Mouse (Mus musculus) heart, embryonic 11.5 days (tissue): Measurements from ENCODE around the gene Hormad2. TPM values are rescaled to one million over a fixed set of nuclear protein-coding genes. Genes with fewer than 3 reads are reported as not detected.

Experiments
- ATAC-seq: fragments of 200-750 bp; cut with Nextera tagmentation; replicated peaks from 2 replicates; pipeline ENCODE4 v1.8.0; 2017; ENCODE audit warnings: moderate library complexity; ENCODE audit not compliant: insufficient number of reproducible peaks, low FRiP score, low TSS enrichment
- H3K27ac ChIP-seq: fragments of 300-500 bp; sonication (generic); 2 replicates; pipeline ENCODE4 v1.5.1; 2014; ENCODE audit warnings: mild to moderate bottlenecking, low read depth, low read length
- H3K27me3 ChIP-seq: fragments of 300-500 bp; sonication (generic); 2 replicates; pipeline ENCODE4 v1.6.1; 2014; ENCODE audit warnings: mild to moderate bottlenecking, low read length, mixed read lengths; ENCODE audit not compliant: control insufficient read depth, insufficient read depth
- H3K36me3 ChIP-seq: fragments of 300-500 bp; sonication (generic); 2 replicates; pipeline ENCODE4 v1.6.1; 2014; ENCODE audit warnings: mild to moderate bottlenecking, low read length, moderate library complexity, mixed read lengths; ENCODE audit not compliant: control insufficient read depth, insufficient read depth
- H3K4me1 ChIP-seq: fragments of 300-500 bp; sonication (generic); 2 replicates; pipeline ENCODE4 v1.6.1; 2014; ENCODE audit warnings: low read length; ENCODE audit not compliant: control insufficient read depth, insufficient read depth
- H3K4me2 ChIP-seq: fragments of 300-500 bp; sonication (generic); 2 replicates; pipeline ENCODE4 v1.6.1; 2014; ENCODE audit warnings: mild to moderate bottlenecking, moderate library complexity
- H3K4me3 ChIP-seq: fragments of 300-500 bp; sonication (generic); 2 replicates; pipeline ENCODE4 v1.5.1; 2014; ENCODE audit warnings: low read depth, low read length
- H3K9ac ChIP-seq: fragments of 300-500 bp; sonication (generic); 2 replicates; pipeline ENCODE4 v1.6.1; 2014; ENCODE audit warnings: mild to moderate bottlenecking, low read depth, low read length, moderate library complexity
- H3K9me3 ChIP-seq: fragments of 300-500 bp; sonication (generic); replicated peaks from 2 replicates; pipeline ENCODE4 v1.6.1; 2016; ENCODE audit warnings: low read length; ENCODE audit not compliant: control insufficient read depth
- WGBS: fragments of 180-500 bp; shearing (Covaris S2); extraction: QIAGEN DNeasy Blood & Tissue Kit; methylation state at CpG from one replicate; pipeline ENCODE4 v1.1.7; 2014; ENCODE audit not compliant: insufficient replicate concordance; 5-methylcytosine and 5-hydroxymethylcytosine counted together
- polyA plus RNA-seq: library from polyadenylated mRNA; unstranded; fragments of >200 nt; fragmentation: Nextera tagmentation; extraction: Ambion mirVana; gene quantifications from 2 replicates; pipeline ENCODE4 v1.2.1, GENCODE M21; 2014

Hormad2 gene
- polyA plus RNA-seq, 1 experiment from 2014 or later = 0.82 TPM

- no peak for ATAC-seq
- no peak overlapping the region for H3K4me3 ChIP-seq
- no peak overlapping the region for H3K27ac ChIP-seq
- WGBS = 64% methylated on average over 11 of the region's 11 CpGs
- no peak overlapping the region for H3K9ac ChIP-seq
- H3K4me2 ChIP-seq = no peak overlapping the region
- no peaks in the 10 kb centered on the region for H3K27me3 ChIP-seq
- no peaks in the 10 kb centered on the region for H3K36me3 ChIP-seq
- no peaks in the 10 kb centered on the region for H3K4me1 ChIP-seq
- no peaks in the 10 kb centered on the region for H3K9me3 ChIP-seq
Measured at GRCm38 (mm10) chr11:4323481-4323880, 117.4 kb downstream of the Hormad2 start.

- no peaks in the 10 kb centered on the region for H3K4me1 ChIP-seq
- no peak for ATAC-seq
- no peaks in the 10 kb centered on the region for H3K36me3 ChIP-seq
- H3K4me3 ChIP-seq = no peak overlapping the region
- no peaks in the 10 kb centered on the region for H3K27me3 ChIP-seq
- WGBS = 78% methylated on average over 6 of the region's 6 CpGs
- H3K9me3 ChIP-seq = no peaks in the 10 kb centered on the region
- no peak overlapping the region for H3K27ac ChIP-seq
- H3K9ac ChIP-seq = no peak overlapping the region
- no peak overlapping the region for H3K4me2 ChIP-seq
Measured at GRCm38 (mm10) chr11:4322943-4323342, 118.0 kb downstream of the Hormad2 start.

- WGBS = 49% methylated on average over 4 of the region's 4 CpGs
- Histone ChIP-seq H3K4me2 (no peak overlapping the region), H3K9ac (no peak overlapping the region), H3K27me3 (no peaks in the 10 kb centered on the region), H3K27ac (no peak overlapping the region), H3K4me3 (no peak overlapping the region), H3K4me1 (no peaks in the 10 kb centered on the region), H3K9me3 (no peaks in the 10 kb centered on the region), H3K36me3 (no peaks in the 10 kb centered on the region)
- no peak for ATAC-seq
Measured at GRCm38 (mm10) chr11:4320876-4321275, 120.0 kb downstream of the Hormad2 start.

GRCm38 (mm10) chr11:4319212-4319955, 121.5 kb downstream of the Hormad2 start:
- Histone ChIP-seq H3K9me3 (no peaks in the 10 kb centered on the region), H3K9ac (no peak overlapping the region), H3K4me1 (no peaks in the 10 kb centered on the region; the same call in 1 of the 2 replicates), H3K27me3 (no peaks in the 10 kb centered on the region), H3K36me3 (no peaks in the 10 kb centered on the region), H3K4me2 (no peak overlapping the region), H3K4me3 (no peak overlapping the region), H3K27ac (no peak overlapping the region)
- WGBS = 82% methylated on average over 14 of the region's 14 CpGs
- no peak for ATAC-seq

- no peak overlapping the region for H3K9ac ChIP-seq
- no peaks in the 10 kb centered on the region for H3K36me3 ChIP-seq
- no peak overlapping the region for H3K27ac ChIP-seq
- no peaks in the 10 kb centered on the region for H3K27me3 ChIP-seq
- peaks cover 5% of the 10 kb centered on the region; the same call in 1 of the 2 replicates for H3K4me1 ChIP-seq
- H3K9me3 ChIP-seq = no peaks in the 10 kb centered on the region
- no peak overlapping the region for H3K4me2 ChIP-seq
- no peak overlapping the region for H3K4me3 ChIP-seq
- WGBS = 67% methylated on average over 3 of the region's 3 CpGs
- no peak for ATAC-seq
Measured at GRCm38 (mm10) chr11:4318011-4318410, 122.9 kb downstream of the Hormad2 start.

- H3K4me2 ChIP-seq = no peak overlapping the region
- H3K4me1 ChIP-seq = peaks cover 5% of the 10 kb centered on the region; the same call in 1 of the 2 replicates
- WGBS = 58% methylated on average over 5 of the region's 5 CpGs
- no peak overlapping the region for H3K9ac ChIP-seq
- H3K9me3 ChIP-seq = no peaks in the 10 kb centered on the region
- H3K36me3 ChIP-seq = no peaks in the 10 kb centered on the region
- H3K27ac ChIP-seq = no peak overlapping the region
- H3K27me3 ChIP-seq = no peaks in the 10 kb centered on the region
- ATAC-seq = no peak
- H3K4me3 ChIP-seq = no peak overlapping the region
Measured at GRCm38 (mm10) chr11:4317287-4317686, 123.6 kb downstream of the Hormad2 start.

GRCm38 (mm10) chr11:4312180-4312579, 128.7 kb downstream of the Hormad2 start:
- H3K4me2 ChIP-seq = no peak overlapping the region
- H3K9me3 ChIP-seq = no peaks in the 10 kb centered on the region
- ATAC-seq = no peak
- H3K27me3 ChIP-seq = peaks cover 8% of the 10 kb centered on the region; the same call in 1 of the 2 replicates
- WGBS = 67% methylated on average over 4 of the region's 4 CpGs
- no peak overlapping the region for H3K27ac ChIP-seq
- H3K4me1 ChIP-seq = peaks cover 21% of the 10 kb centered on the region
- no peak overlapping the region for H3K9ac ChIP-seq
- H3K4me3 ChIP-seq = no peak overlapping the region
- H3K36me3 ChIP-seq = no peaks in the 10 kb centered on the region

- 84% methylated on average over 4 of the region's 4 CpGs for WGBS
- no peak for ATAC-seq
- H3K4me3 ChIP-seq = no peak overlapping the region
Measured at GRCm38 (mm10) chr11:4310324-4310723, 130.6 kb downstream of the Hormad2 start.

GRCm38 (mm10) chr11:4309613-4310012, 131.3 kb downstream of the Hormad2 start:
- no peak for ATAC-seq
- Histone ChIP-seq H3K27me3 (peaks cover 8% of the 10 kb centered on the region; the same call in 1 of the 2 replicates), H3K4me2 (no peak overlapping the region), H3K4me1 (peaks cover 21% of the 10 kb centered on the region), H3K36me3 (no peaks in the 10 kb centered on the region), H3K27ac (no peak overlapping the region), H3K4me3 (no peak overlapping the region), H3K9me3 (no peaks in the 10 kb centered on the region), H3K9ac (no peak overlapping the region)
- WGBS = 69% methylated on average over 4 of the region's 4 CpGs

More at GRCm38 (mm10) chr11:4310324-4310723, 130.6 kb downstream of the Hormad2 start:
- no peaks in the 10 kb centered on the region for H3K36me3 ChIP-seq
- H3K4me1 ChIP-seq = peaks cover 21% of the 10 kb centered on the region
- H3K27me3 ChIP-seq = peaks cover 8% of the 10 kb centered on the region; the same call in 1 of the 2 replicates
- H3K27ac ChIP-seq = no peak overlapping the region
- H3K9me3 ChIP-seq = no peaks in the 10 kb centered on the region
- no peak overlapping the region for H3K9ac ChIP-seq
- no peak overlapping the region for H3K4me2 ChIP-seq
